Comparison of ENCODE assay signal across 13 mouse cellular contexts in genomic region chr15:27488042-27488441, GRCm38 (mm10). TPM values are rescaled to one million over a fixed set of nuclear protein-coding genes. Genes with fewer than 3 reads are reported as not detected.
A peak's percentile ranks its signal among the peaks of the same experiment; 100 is the strongest.
DNase-seq lines count a peak whose midpoint lies in the region; ATAC-seq and TF ChIP-seq lines count a peak whose summit lies in the region.
"Had no signal": no experiment of that assay in that cellular context is flagged by ENCODE, and none has a peak within 500 bp of the region (broad histone marks: within the 10 kb centered on the region; RNA-seq: fewer than 3 reads in every experiment).

No protein-coding gene starts in this region.

- H3K4me1 ChIP-seq in hindbrain, embryonic 14.5 days (replicated peaks; ENCODE audit: control insufficient read depth, insufficient read depth, low read length): peaks cover 38% of the 10 kb centered on the region
- H3K4me1 ChIP-seq in olfactory bulb, adult 2 months (ENCODE audit: control insufficient read depth, insufficient read depth, low read length): peaks cover 40% of the 10 kb centered on the region

- no peaks in the 10 kb centered on the region for H3K36me3 ChIP-seq in hindbrain, embryonic 14.5 days (replicated peaks; ENCODE audit: control insufficient read depth, insufficient read depth)
- H3K36me3 ChIP-seq: limb, embryonic 12.5 days had no signal

- peak overlapping the region; percentile 64; the same call in 1 of the 2 replicates for H3K27ac ChIP-seq in hindbrain, embryonic 14.5 days
- H3K27ac ChIP-seq in olfactory bulb, adult 2 months (ENCODE audit: insufficient read depth, low read depth, low read length): peak overlapping the region; percentile 24; the same call in 1 of the 2 replicates
- H3K27ac ChIP-seq: limb, embryonic 12.5 days; macrophage had no signal

- ATAC-seq in hindbrain, embryonic 14.5 days (ENCODE audit: low FRiP score): 0 out of 2 replicates have a peak, but pooled peaks have one; percentile 1
- ATAC-seq in erythroblast, adult 5-6 weeks (replicated peaks; ENCODE audit: low FRiP score, poor library complexity, severe bottlenecking): no peak

- no peaks in the 10 kb centered on the region for H3K27me3 ChIP-seq in hindbrain, embryonic 14.5 days (ENCODE audit: control insufficient read depth, insufficient read depth, low read length)

- H3K4me2 ChIP-seq in hindbrain, embryonic 14.5 days (replicated peaks): no peak overlapping the region
- H3K4me2 ChIP-seq: limb, embryonic 12.5 days had no signal

- DNase-seq in layer of hippocampus, adult 11-12 months (ENCODE audit: low spot score): peak; percentile 53
- DNase-seq in layer of hippocampus, postnatal 14 days (ENCODE audit: low spot score in 2 of 2): no peak
- DNase-seq in cerebellum, adult 9-11 months: peak; percentile 90
- no peak for DNase-seq in hindbrain, embryonic 14.5 days (ENCODE audit: low spot score)
- no peak for DNase-seq in adrenal gland, adult 2 months
- DNase-seq in lung, adult 18-20 months: no peak
- DNase-seq: kidney, adult 8-10 months; retina, postnatal 1 day; thymus, adult 18-20 months had no signal

- TF ChIP-seq CTCF in olfactory bulb, adult 2 months (IDR thresholded peaks at IDR 0.05; ENCODE audit: insufficient read depth, low read depth, low read length): no peak

- 45% methylated on average over 10 of the region's 10 CpGs for WGBS in hindbrain, embryonic 14.5 days
- WGBS in olfactory bulb, adult 2 months: 24% methylated on average over 10 of the region's 10 CpGs

- H3K9ac ChIP-seq in hindbrain, embryonic 14.5 days: 0 out of 2 replicates have a peak overlapping the region, but pooled peaks have one; percentile 18
- H3K9ac ChIP-seq: limb, embryonic 12.5 days had no signal

- H3K4me3 ChIP-seq in hindbrain, embryonic 14.5 days (replicated peaks; ENCODE audit: low read length): no peak overlapping the region
- no peak overlapping the region for H3K4me3 ChIP-seq in olfactory bulb, adult 2 months (ENCODE audit: insufficient read depth, low read depth, low read length)
- H3K4me3 ChIP-seq: limb, embryonic 12.5 days had no signal

- H3K9me3 ChIP-seq in hindbrain, embryonic 14.5 days (ENCODE audit: control insufficient read depth, low read length): no peaks in the 10 kb centered on the region
- H3K9me3 ChIP-seq: limb, embryonic 12.5 days had no signal

- TF ChIP-seq POLR2A in olfactory bulb, adult 2 months (IDR thresholded peaks at IDR 0.05; ENCODE audit: insufficient read depth, low read depth, low read length): no peak

RNA-seq across cellular contexts. Expression of gene Ank, which starts 21.6 kb away (rescaled TPM):
- total RNA-seq in layer of hippocampus, postnatal 14 days (2021): 100 to 1,000 TPM; 147 to 148 TPM
- 18.6 and 20.8 TPM in 2 replicates for polyA plus RNA-seq in hindbrain, embryonic 14.5 days (2014; fragmentation: Nextera tagmentation; extraction: Ambion mirVana)
- polyA plus RNA-seq in olfactory bulb, adult 2 months (2012; ENCODE audit: insufficient read depth, insufficient read length, low replicate concordance, missing spikeins): not detected in 2 replicates
- total RNA-seq in adrenal gland, adult 2 months (2021): 10 to 100 TPM; 56.9 to 61.0 TPM
- polyA plus RNA-seq in adrenal gland, adult 2 months (2012; rRNA removed): 32.8 and 38.5 TPM in 2 replicates
- total RNA-seq in erythroblast, adult 5-6 weeks (2015; ENCODE audit: low replicate concordance): 107 and 136 TPM in 2 replicates
- total RNA-seq in erythroblast, adult 5-6 weeks (2017; ENCODE audit: low replicate concordance): 90.5 and 98.3 TPM in 2 replicates

Comparison
In these comparisons a context has a peak if more than half of its experiments do, and no peak if none do; other contexts are left out.
1. DNase-seq: peak in layer of hippocampus, adult 11-12 months (single experiment) and cerebellum, adult 9-11 months (single experiment); none in layer of hippocampus, postnatal 14 days (0 of 2), hindbrain, embryonic 14.5 days (single experiment), adrenal gland, adult 2 months (single experiment) and lung, adult 18-20 months (0 of 2).